Mouse (Mus musculus) ES-E14 (cell line): Measurements from ENCODE around the gene Pnmt. TPM values are rescaled to one million over a fixed set of nuclear protein-coding genes. Genes with fewer than 3 reads are reported as not detected.

Source experiments
- DNase-seq: peaks from one replicate; pipeline ENCODE4 v3.0.0-alpha.2; 2013; ENCODE audit warnings: low read depth, low spot score
- H3K27ac ChIP-seq: 2 replicates; pipeline ENCODE4 v1.5.1; 2012; ENCODE audit warnings: low read depth, mild to moderate bottlenecking, low read length, moderate library complexity, mixed read lengths; ENCODE audit not compliant: poor library complexity, insufficient read depth, severe bottlenecking
- H3K36me3 ChIP-seq: 2 replicates; pipeline ENCODE4 v1.6.1; 2012; ENCODE audit warnings: mild to moderate bottlenecking, low read length, moderate library complexity, mixed read lengths; ENCODE audit not compliant: control insufficient read depth, poor library complexity, insufficient read depth, severe bottlenecking
- H3K4me1 ChIP-seq, 2 experiments: fragments of 150-350 bp in 1 of 2; sonication (generic) in 1 of 2; 2 replicates each; pipeline ENCODE4 v1.6.1; 2012; ENCODE audit warnings: low read length in 2 of 2, mild to moderate bottlenecking in 1 of 2, mixed read lengths in 1 of 2; ENCODE audit not compliant: control insufficient read depth in 2 of 2, insufficient read depth in 2 of 2, poor library complexity in 1 of 2
- H3K4me3 ChIP-seq, 2 experiments: fragments of 150-350 bp in 1 of 2; sonication (generic) in 1 of 2; 2 replicates each; pipeline ENCODE4 v1.5.1; 2012; ENCODE audit warnings: low read length in 2 of 2, low read depth in 1 of 2, mild to moderate bottlenecking in 1 of 2, mixed read lengths in 1 of 2; ENCODE audit not compliant: insufficient read depth in 1 of 2, poor library complexity in 1 of 2, severe bottlenecking in 1 of 2
- H3K9ac ChIP-seq: 2 replicates; pipeline ENCODE4 v1.6.1; 2012; ENCODE audit warnings: low read depth, mild to moderate bottlenecking, low read length, mixed read lengths; ENCODE audit not compliant: poor library complexity, insufficient read depth, severe bottlenecking
- H3K9me3 ChIP-seq: fragments of 150-350 bp; sonication (generic); 2 replicates; pipeline ENCODE4 v1.6.1; 2012; ENCODE audit warnings: low read depth, mild to moderate bottlenecking, low read length; ENCODE audit not compliant: control insufficient read depth, insufficient read depth
- CHD2 ChIP-seq: IDR thresholded peaks from 2 replicates; pipeline ENCODE4 v1.6.1; 2014; ENCODE audit warnings: mild to moderate bottlenecking, low read depth, low read length, inconsistent platforms
- HCFC1 ChIP-seq: IDR thresholded peaks from 2 replicates; pipeline ENCODE4 v1.6.1; 2012; ENCODE audit warnings: low read length, inconsistent platforms, borderline replicate concordance; ENCODE audit not compliant: insufficient read depth
- MAFK ChIP-seq: IDR thresholded peaks from 2 replicates; pipeline ENCODE4 v1.6.1; 2014; ENCODE audit warnings: mild to moderate bottlenecking, low read depth, low read length, inconsistent platforms; ENCODE audit not compliant: insufficient read depth
- ZC3H11A ChIP-seq: IDR thresholded peaks from 2 replicates; pipeline ENCODE4 v1.6.1; 2012; ENCODE audit warnings: low read depth, mild to moderate bottlenecking, inconsistent platforms, low read length, borderline replicate concordance
- ZNF384 ChIP-seq: IDR thresholded peaks from 2 replicates; pipeline ENCODE4 v1.6.1; 2012; ENCODE audit warnings: low read depth, low read length, inconsistent platforms
- in situ Hi-C, 2 experiments: fragments of 600-800 bp; cut with MboI; formaldehyde crosslinking; loops; one replicate each; pipeline ENCODE4 v1.15.1; 2025; ENCODE audit warnings: low sequenced_read_pairs in 2 of 2, inconsistent platforms in 1 of 2; ENCODE audit not compliant: unreplicated experiment in 2 of 2
- total RNA-seq: library from RNA; depleted of rRNA; stranded (reverse); fragments of 300-350 nt; gene quantifications from 2 replicates; pipeline ENCODE4 v1.2.3, GENCODE M21; 2012

Gene Pnmt
- total RNA-seq, 1 experiment = 0.36 TPM

DNA sequence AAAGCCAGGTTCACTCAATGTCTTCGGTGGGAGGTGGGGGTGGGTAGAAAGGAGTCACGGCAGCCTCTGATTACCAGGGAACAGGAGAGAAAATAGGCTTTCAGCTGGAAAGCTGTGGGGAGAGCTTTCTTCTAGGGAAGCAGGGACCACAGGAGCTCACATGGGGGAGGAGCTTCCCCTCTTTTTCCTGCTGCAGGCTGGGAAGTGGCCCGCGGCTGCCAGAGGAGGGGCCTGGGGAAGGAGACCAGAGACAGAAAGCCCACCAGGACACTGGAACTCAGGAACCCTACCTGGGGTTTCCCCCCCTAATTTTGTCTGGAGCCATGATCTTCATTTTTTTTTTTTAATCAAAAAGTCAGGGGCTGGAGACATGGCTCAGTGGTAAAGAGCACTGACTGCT is 45.7 kb upstream of the Pnmt start:
- no peaks in the 10 kb centered on the region for H3K36me3 ChIP-seq
- H3K27ac ChIP-seq = no peak overlapping the region
- peaks cover 0 to 8% of the 10 kb centered on the region in 2 experiments; a peak in 1 of 4 replicates for H3K4me1 ChIP-seq
- DNase-seq = no peak
- TF ChIP-seq MAFK = no peak
- H3K9me3 ChIP-seq = no peaks in the 10 kb centered on the region
- in situ Hi-C loops = loop anchor here in 1 of 2 experiments (5.0 kb wide), 1 partner anchor 73 kb away; no protein-coding TSS in a partner anchor
- no peak overlapping the region for H3K4me3 ChIP-seq
- no peak overlapping the region for H3K9ac ChIP-seq

DNA sequence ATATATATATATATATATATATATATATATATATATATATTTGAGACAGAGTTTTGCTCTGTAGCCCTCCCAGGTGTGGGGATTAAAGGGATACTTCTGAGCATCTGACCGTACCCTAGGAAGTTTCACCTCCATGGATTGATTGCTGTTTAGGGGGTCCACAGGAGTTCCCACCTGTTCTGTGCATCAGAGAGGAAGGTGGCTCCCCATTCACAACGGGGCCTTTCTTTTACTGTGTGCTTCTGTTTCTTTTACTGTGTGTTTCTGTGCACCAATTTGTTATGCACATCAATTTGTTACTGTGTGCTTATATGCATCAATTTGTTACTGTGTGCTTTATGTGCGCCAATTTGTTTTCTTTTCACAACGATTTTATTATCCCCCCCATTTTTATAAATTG is 45.1 kb upstream of the Pnmt start:
- Histone ChIP-seq H3K27ac (no peak overlapping the region), H3K9me3 (no peaks in the 10 kb centered on the region), H3K36me3 (no peaks in the 10 kb centered on the region), H3K4me1 (peaks cover 0 to 8% of the 10 kb centered on the region in 2 experiments; a peak in 1 of 4 replicates), H3K4me3 (no peak overlapping the region), H3K9ac (no peak overlapping the region)
- DNase-seq = no peak
- in situ Hi-C loops = loop anchor here in 1 of 2 experiments (5.0 kb wide), 1 partner anchor 74 kb away; no protein-coding TSS in a partner anchor
- no peak for TF ChIP-seq ZNF384
- TF ChIP-seq MAFK = no peak
- TF ChIP-seq CHD2 = no peak
- TF ChIP-seq ZC3H11A = no peak
- no peak for TF ChIP-seq HCFC1

DNA sequence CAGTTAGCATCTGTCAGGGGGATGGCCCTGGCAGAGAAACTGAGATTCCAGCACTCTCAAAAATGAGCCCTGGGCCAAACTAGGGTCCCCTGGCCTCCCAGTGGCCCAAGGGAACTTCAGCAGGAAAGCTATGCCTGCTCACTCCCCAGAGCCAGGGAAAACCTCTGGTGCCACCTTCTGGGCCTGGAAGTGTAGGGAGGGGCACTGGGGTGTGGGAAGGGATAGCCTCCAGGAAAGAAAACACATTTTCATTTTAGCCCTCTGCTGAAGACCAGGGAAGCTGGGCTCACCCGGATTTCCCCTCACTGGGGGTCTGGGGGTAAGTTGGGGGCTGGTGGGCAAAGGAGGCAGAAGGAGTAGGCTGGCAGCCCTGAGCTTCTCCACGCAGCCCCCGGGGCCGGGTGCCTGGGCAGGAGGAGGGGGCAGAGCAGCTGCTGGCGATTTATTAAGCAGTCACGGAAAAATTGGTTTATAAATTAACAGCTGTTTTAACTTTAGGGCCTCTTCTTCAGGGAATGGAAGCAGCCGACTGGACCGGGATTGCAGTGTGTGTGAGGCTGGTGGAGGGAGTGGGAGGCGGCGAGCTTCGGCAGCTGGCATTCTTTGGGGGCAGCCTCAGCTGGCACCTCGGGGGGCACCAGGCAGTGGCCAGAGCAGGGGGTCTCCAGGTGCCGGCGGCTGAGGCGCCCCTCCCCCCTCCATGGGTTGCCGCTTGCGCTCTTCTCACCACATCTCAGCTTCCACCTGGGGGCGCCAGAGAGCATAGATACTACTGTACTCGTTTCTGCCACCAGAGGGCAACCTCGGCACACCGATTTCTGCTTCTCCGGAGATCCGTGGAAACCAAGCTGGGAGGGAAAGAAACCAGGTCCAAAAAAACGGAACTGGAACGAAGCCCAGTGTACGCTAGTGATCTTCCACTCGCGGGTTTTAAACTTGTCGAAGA is 44.0 kb upstream of the Pnmt start:
- peak; percentile 82 for DNase-seq
- in situ Hi-C loops = loop anchor here in 1 of 2 experiments (5.0 kb wide), 1 partner anchor 75 kb away; no protein-coding TSS in a partner anchor
- H3K36me3 ChIP-seq = no peaks in the 10 kb centered on the region
- H3K9me3 ChIP-seq = no peaks in the 10 kb centered on the region
- peaks cover 0 to 8% of the 10 kb centered on the region in 2 experiments; a peak in 1 of 4 replicates for H3K4me1 ChIP-seq
- no peak overlapping the region for H3K9ac ChIP-seq
- TF ChIP-seq ZC3H11A (peak; percentile 66; the same call in 1 of the 2 replicates), CHD2 (peak; percentile 61; the same call in 1 of the 2 replicates), MAFK (no peak), ZNF384 (peak; percentile 70; the same call in 1 of the 2 replicates), HCFC1 (peak; percentile 71; the same call in 1 of the 2 replicates)
- peak overlapping the region in 1 of 2 experiments; percentile 19; a peak in 1 of 4 replicates for H3K4me3 ChIP-seq
- no peak overlapping the region for H3K27ac ChIP-seq

DNA sequence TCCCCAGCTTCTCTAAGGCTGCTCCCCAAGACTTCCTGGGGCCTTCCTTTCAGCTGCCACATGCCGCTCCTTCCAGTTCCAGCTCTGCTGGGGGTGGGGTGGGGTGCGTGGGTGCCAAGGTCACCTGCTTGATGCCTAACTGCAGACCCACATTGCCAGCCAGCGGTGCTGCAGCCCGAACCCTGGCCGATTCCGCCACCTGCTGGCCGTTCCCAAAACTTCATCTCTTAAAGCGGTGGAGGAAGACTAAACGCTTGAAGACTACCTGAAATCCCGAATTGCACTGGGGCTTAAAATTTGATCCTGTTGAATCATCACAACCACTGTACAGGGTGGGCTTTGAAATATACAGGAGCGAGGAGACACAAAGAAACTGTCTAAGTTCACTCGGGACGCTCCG is 41.0 kb upstream of the Pnmt start:
- peaks cover 0 to 10% of the 10 kb centered on the region in 2 experiments; a peak in 1 of 4 replicates for H3K4me1 ChIP-seq

More for the DNA sequence above, 41.0 kb upstream of the Pnmt start:
- Histone ChIP-seq H3K27ac (no peak overlapping the region), H3K9me3 (no peaks in the 10 kb centered on the region), H3K36me3 (no peaks in the 10 kb centered on the region), H3K9ac (no peak overlapping the region), H3K4me3 (peak overlapping the region; percentile 15 to 68; a peak in 3 of 4 replicates)
- in situ Hi-C loops = no loop called here
- DNase-seq = peak; percentile 79
- TF ChIP-seq ZC3H11A = 0 out of 2 replicates have a peak, but pooled peaks have one; percentile 29
- TF ChIP-seq HCFC1 = no peak
- TF ChIP-seq MAFK = no peak
- no peak for TF ChIP-seq ZNF384
- no peak for TF ChIP-seq CHD2
